Mouse (Mus musculus): Measurements from ENCODE around the gene Mapk8ip3.

- no peak for TF ChIP-seq EP300 (IDR thresholded peaks at IDR 0.05; ENCODE audit: insufficient read depth, low read depth, low read length)
- peak; percentile 60 for TF ChIP-seq CTCF (IDR thresholded peaks at IDR 0.05)
- TF ChIP-seq POLR2A (IDR thresholded peaks at IDR 0.05; ENCODE audit: insufficient read depth, low read depth, low read length), result no peak
These were observed 94.1 kb downstream of the Mapk8ip3 start for GRCm38 (mm10) chr17:24842631-24843030.

All from heart, adult 2 months (tissue).